Mouse (Mus musculus): ENCODE measurements around the gene Ints6. TPM values are rescaled to one million over a fixed set of nuclear protein-coding genes. Genes with fewer than 3 reads are reported as not detected.

Ints6 gene
- 95.1 TPM for polyA plus RNA-seq (2014; fragmentation: Illumina TruSeq; extraction: RNeasy Lipid Tissue Mini Kit (QIAGEN cat#74804); ENCODE audit: low read depth, low replicate concordance)

DNA sequence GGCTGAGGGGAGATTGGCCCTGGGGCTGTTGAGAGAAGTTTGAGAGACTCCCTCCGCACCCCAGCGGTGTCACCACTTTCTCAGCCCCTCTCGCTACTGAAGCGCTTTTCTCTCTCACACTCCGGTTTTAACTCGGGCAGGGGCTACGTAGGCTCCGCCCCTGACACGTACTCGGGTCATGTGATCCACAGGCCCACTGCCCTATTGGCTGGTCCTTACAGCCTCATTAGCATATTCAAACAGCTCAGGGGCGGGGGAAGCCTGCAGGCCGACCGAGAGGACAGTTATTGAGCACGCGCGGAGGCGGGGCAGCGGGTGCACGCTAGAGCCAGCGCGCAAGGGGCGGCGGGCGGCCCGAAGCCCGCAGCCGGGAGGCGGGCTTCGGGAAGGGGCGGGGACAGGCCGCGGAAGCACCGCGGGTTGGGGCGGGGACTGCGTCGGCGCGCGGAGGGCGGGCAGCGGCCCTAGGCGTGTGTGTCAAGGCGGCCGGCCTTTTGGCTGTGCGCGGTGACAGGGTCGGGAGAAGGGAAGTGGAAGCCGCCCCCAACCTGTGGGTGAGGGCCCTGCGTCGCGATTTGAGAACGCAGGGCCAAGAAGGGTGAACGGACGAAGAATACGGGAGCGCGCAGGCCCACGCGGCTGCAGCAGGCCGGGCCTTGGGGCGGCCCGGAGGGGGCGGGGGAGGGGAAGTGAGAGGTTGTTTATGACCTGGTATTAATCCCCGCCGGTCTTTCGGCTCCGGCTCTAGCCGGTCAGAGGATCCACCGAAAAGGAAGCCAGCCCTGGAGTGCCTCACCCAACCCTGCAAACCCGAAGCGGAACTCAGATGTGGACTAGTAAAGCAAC lies at the start of gene Ints6:
TSS of gene Ints6 (minus strand) at position 134 of the 846 bp plus-strand sequence.

DNA sequence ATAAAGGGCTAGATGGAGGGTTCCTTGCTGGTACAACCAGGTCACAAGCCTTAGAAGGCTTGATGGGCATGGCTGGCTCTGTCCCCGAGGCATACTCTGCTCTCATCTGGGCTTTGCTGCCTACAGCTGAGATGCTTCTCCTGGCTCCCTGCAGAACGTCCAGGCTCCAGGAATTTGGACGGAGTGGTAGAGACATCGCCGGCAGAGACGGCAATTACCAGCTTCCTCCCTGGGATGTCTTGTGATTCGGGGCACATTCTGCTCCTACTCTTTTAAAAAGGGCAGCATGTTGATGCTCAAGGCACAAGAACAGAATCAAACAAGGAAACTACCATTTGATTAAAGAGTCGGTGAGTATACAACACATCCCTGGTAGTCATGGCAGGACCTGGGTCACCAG lies 97.6 kb downstream of the Ints6 start, which contains the start of gene Serpine3:
TSS of gene Serpine3 (plus strand) at position 301 of the 400 bp plus-strand sequence.

Other genes starting within 250 kb of the Ints6 start
- gene Fam124a, start 205.4 kb downstream of the Ints6 start, polyA plus RNA-seq (2014; fragmentation: Illumina TruSeq; extraction: RNeasy Lipid Tissue Mini Kit (QIAGEN cat#74804); ENCODE audit: low read depth, low replicate concordance) = 2.3 TPM
- gene Gm4131, start 194.2 kb downstream of the Ints6 start, polyA plus RNA-seq (2014; fragmentation: Illumina TruSeq; extraction: RNeasy Lipid Tissue Mini Kit (QIAGEN cat#74804); ENCODE audit: low read depth, low replicate concordance) = not detected
- gene Serpine3, start 97.5 kb downstream of the Ints6 start, polyA plus RNA-seq (2014; fragmentation: Illumina TruSeq; extraction: RNeasy Lipid Tissue Mini Kit (QIAGEN cat#74804); ENCODE audit: low read depth, low replicate concordance) = not detected
- 55.2 TPM for gene Wdfy2, start 76.5 kb upstream of the Ints6 start, polyA plus RNA-seq (2014; fragmentation: Illumina TruSeq; extraction: RNeasy Lipid Tissue Mini Kit (QIAGEN cat#74804); ENCODE audit: low read depth, low replicate concordance)
- not detected for gene Defb48, start 223.3 kb upstream of the Ints6 start, polyA plus RNA-seq (2014; fragmentation: Illumina TruSeq; extraction: RNeasy Lipid Tissue Mini Kit (QIAGEN cat#74804); ENCODE audit: low read depth, low replicate concordance)
- gene Defb47, start 236.9 kb upstream of the Ints6 start, polyA plus RNA-seq (2014; fragmentation: Illumina TruSeq; extraction: RNeasy Lipid Tissue Mini Kit (QIAGEN cat#74804); ENCODE audit: low read depth, low replicate concordance) = not detected